Mouse (Mus musculus): Measurements from ENCODE around the gene Yipf2. TPM values are rescaled to one million over a fixed set of nuclear protein-coding genes. Genes with fewer than 3 reads are reported as not detected.

Gene Yipf2
- polyA plus RNA-seq, 1 experiment from 2014 or later = 30.2 TPM

DNA sequence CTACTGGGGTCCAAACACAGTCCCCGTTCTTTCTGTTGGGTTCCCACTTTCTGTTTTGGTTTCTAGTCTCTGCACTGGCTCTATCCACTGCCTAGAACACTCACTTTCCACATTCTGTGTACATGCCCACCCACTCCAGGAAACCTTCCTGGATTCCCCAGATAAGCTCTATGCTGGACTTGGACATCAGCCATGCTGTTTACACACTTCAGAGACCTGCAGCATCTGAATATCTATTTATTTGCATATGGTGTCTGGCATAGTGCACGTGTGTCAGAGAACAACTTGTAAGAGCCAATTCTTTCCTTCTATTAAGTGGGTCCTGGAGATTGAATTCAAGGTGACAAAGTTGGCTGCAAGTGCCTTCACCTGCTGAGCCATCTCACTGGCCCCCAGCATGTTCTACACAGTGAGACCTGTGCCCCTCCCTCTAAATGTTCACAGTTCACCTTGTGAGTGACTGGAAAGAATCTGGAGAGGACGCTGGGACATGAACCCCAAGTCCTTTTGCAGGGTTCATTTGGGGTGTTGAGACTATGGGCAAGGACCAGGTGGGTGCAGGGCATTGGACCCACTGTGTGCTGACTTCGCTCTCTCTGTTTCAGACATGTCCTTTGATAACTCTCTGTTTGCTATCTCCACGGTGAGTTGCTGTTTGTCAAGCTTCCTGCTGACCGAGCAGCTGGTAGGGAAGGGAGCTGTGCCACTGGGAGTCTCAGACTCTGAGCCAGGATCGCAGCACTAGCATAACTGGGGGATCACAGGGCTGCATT is 52.5 kb downstream of the Yipf2 start:
- no peak for DNase-seq (ENCODE audit: low spot score)
- no peak overlapping the region for H3K27ac ChIP-seq
- 0 out of 2 replicates have a peak, but pooled peaks cover 4% of the 10 kb centered on the region for H3K4me1 ChIP-seq (replicated peaks; ENCODE audit: insufficient read depth, low read length)
- no peak for TF ChIP-seq CTCF (IDR thresholded peaks at IDR 0.05; ENCODE audit: low read depth)
- H3K4me3 ChIP-seq (replicated peaks; ENCODE audit: low read depth, low read length) = no peak overlapping the region
- ATAC-seq (replicated peaks; ENCODE audit: low FRiP score, low read depth) = no peak
- no peak overlapping the region for H3K9ac ChIP-seq (ENCODE audit: low read depth, low read length)
- no peak overlapping the region for H3K4me2 ChIP-seq (ENCODE audit: low read length)
- H3K27me3 ChIP-seq (ENCODE audit: insufficient read depth, low read length) = no peaks in the 10 kb centered on the region
- H3K36me3 ChIP-seq (ENCODE audit: insufficient read depth, low read length) = no peaks in the 10 kb centered on the region
- no peaks in the 10 kb centered on the region for H3K9me3 ChIP-seq (replicated peaks; ENCODE audit: low read length)
- WGBS = 79% methylated on average over 7 of the region's 7 CpGs

MicroRNA genes within 50 kb of the gene (microRNA counts, 519-probe panel; counts per million panel counts)
- 330 counts per million, percentile 68 among the panel's probes with 10 or more counts for microRNA mmu-miR-1946b

Small RNA genes lying within 50 kb of the gene (microRNA-seq; reads per million reads assigned to microRNA genes)
- not detected for gene Mir1946b

Other genes starting within 250 kb of the Yipf2 start
- gene Ilf3, start 225.0 kb downstream of the Yipf2 start, polyA plus RNA-seq (2015; fragmentation: Nextera tagmentation; extraction: Ambion mirVana) = 113 and 125 TPM in 2 replicates
- gene Qtrt1, start 181.0 kb downstream of the Yipf2 start, polyA plus RNA-seq (2015; fragmentation: Nextera tagmentation; extraction: Ambion mirVana) = 41.1 and 42.0 TPM in 2 replicates
- gene Dnm2, start 167.9 kb downstream of the Yipf2 start, polyA plus RNA-seq (2015; fragmentation: Nextera tagmentation; extraction: Ambion mirVana) = 68.0 and 68.9 TPM in 2 replicates
- gene Tmed1, start 82.6 kb downstream of the Yipf2 start, polyA plus RNA-seq (2015; fragmentation: Nextera tagmentation; extraction: Ambion mirVana) = 128 and 131 TPM in 2 replicates
- gene AB124611, start 66.7 kb downstream of the Yipf2 start, polyA plus RNA-seq (2015; fragmentation: Nextera tagmentation; extraction: Ambion mirVana) = 2.3 and 2.6 TPM in 2 replicates
- 23.7 and 26.3 TPM in 2 replicates for gene Carm1, start 45.9 kb downstream of the Yipf2 start, polyA plus RNA-seq (2015; fragmentation: Nextera tagmentation; extraction: Ambion mirVana)
- 28.1 and 29.2 TPM in 2 replicates for gene Timm29, start 106 bp downstream of the Yipf2 start, polyA plus RNA-seq (2015; fragmentation: Nextera tagmentation; extraction: Ambion mirVana)
- gene Smarca4, start 23.3 kb upstream of the Yipf2 start, polyA plus RNA-seq (2015; fragmentation: Nextera tagmentation; extraction: Ambion mirVana) = 41.7 and 46.0 TPM in 2 replicates
- 16.9 and 19.6 TPM in 2 replicates for gene Ldlr, start 130.7 kb upstream of the Yipf2 start, polyA plus RNA-seq (2015; fragmentation: Nextera tagmentation; extraction: Ambion mirVana)
- 55.1 and 61.1 TPM in 2 replicates for gene Spc24, start 167.5 kb upstream of the Yipf2 start, polyA plus RNA-seq (2015; fragmentation: Nextera tagmentation; extraction: Ambion mirVana)
- 10.1 and 10.3 TPM in 2 replicates for gene Kank2, start 205.9 kb upstream of the Yipf2 start, polyA plus RNA-seq (2015; fragmentation: Nextera tagmentation; extraction: Ambion mirVana)
- gene Angptl8, start 242.7 kb upstream of the Yipf2 start, polyA plus RNA-seq (2015; fragmentation: Nextera tagmentation; extraction: Ambion mirVana) = 5.6 and 6.1 TPM in 2 replicates